Mouse (Mus musculus) C2C12 (cell line): ENCODE results near the gene Gabarap.

Source experiments
- CEBPB ChIP-seq: IDR thresholded peaks from one replicate; pipeline ENCODE4 v1.6.1; 2011; ENCODE audit warnings: low read depth, mild to moderate bottlenecking, control low read depth, moderate library complexity
- CTCF ChIP-seq: IDR thresholded peaks from one replicate; pipeline ENCODE4 v1.5.1; 2011; ENCODE audit not compliant: control insufficient read depth, insufficient read depth, insufficient read length
- FOSL1 ChIP-seq: IDR thresholded peaks from one replicate; pipeline ENCODE4 v1.8.0; 2011; ENCODE audit warnings: mild to moderate bottlenecking, low read length; ENCODE audit not compliant: poor library complexity, insufficient read depth, severe bottlenecking
- MAX ChIP-seq: IDR thresholded peaks from one replicate; pipeline ENCODE4 v1.6.1; 2011; ENCODE audit warnings: mild to moderate bottlenecking, control low read depth
- MYOD1 ChIP-seq: IDR thresholded peaks from one replicate; pipeline ENCODE4 v1.6.1; 2011; ENCODE audit warnings: low read depth; ENCODE audit not compliant: control insufficient read depth, insufficient read length
- MYOG ChIP-seq: IDR thresholded peaks from one replicate; pipeline ENCODE4 v1.6.1; 2011; ENCODE audit not compliant: control insufficient read depth, insufficient read length; ENCODE audit errors: extremely low read depth
- USF1 ChIP-seq: IDR thresholded peaks from one replicate; pipeline ENCODE4 v1.6.1; 2011; ENCODE audit warnings: low read depth, mild to moderate bottlenecking, control low read depth, moderate library complexity

DNA sequence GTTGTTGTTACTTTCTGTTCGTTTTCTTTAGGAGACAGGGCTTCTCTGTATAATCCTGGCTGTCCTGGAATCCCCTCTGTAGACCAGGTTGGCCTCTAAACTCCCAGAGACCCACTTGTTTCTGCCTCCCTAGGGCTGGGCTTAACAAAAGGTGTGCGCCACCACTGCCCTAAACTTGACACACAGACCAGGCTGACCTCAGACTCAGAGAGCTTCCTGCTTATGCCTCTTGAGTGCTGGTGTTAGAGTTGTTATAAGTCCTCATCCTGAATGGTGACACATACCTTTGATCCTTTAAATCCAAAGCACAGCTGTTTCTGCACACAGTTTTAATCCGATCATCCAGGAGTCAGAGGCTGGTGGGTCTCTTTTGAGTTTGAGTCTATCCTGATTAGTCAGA, 2.0 kb downstream of the Gabarap start:
- TF ChIP-seq MYOD1 (no peak), CTCF (no peak), USF1 (no peak), MAX (no peak), FOSL1 (no peak), CEBPB (no peak), MYOG (no peak)
